Mouse (Mus musculus) brain, adult 10 weeks (tissue): ENCODE data around the gene B3galt6. TPM values are rescaled to one million over a fixed set of nuclear protein-coding genes. Genes with fewer than 3 reads are reported as not detected.

Source experiments
- polyA plus RNA-seq: library from polyadenylated mRNA; stranded (reverse); fragments of 350-450 nt; fragmentation: Illumina TruSeq; extraction: RNeasy Lipid Tissue Mini Kit (QIAGEN cat#74804); gene quantifications from one replicate; pipeline ENCODE4 v1.2.3, GENCODE M21; 2015; ENCODE audit warnings: low read depth, low replicate concordance

The B3galt6 gene
- 10.9 TPM for polyA plus RNA-seq

DNA sequence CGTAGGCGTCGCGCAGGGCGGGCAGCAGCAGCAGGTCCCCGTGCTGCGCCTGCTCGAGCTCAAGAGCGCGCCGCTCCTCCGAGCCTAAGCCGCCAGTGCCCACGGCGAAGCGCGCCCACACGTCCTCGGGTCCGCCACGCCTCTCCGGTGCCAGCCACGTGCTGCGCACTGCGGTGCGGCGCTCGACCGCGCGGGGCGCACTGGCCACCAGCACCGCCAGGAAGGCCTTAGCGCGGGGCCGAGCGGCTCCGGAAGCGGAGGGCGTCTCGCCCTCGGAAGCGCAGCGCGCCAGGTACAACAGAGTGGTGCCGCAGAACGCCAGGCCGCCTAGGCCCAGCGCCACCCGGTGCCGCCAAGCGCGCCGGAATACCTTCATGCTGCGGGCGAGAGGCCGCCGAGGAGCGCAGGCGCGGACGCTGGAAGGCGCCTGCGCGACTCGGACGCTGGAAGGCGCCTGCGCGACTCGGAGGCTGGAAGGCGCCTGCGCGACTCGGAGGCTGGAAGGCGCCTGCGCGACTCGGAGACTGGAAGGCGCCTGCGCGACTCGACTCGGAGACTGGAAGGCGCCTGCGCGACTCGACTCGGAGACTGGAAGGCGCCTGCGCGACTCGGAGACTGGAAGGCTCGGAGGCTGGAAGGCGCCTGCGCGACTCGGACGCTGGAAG lies at the start of gene B3galt6, which contains the start of gene Sdf4:
Gene B3galt6, minus strand, starts transcription at position 409 of the 665 bp plus-strand sequence.
Gene Sdf4, plus strand, starts transcription at position 632 of the 665 bp plus-strand sequence.

DNA sequence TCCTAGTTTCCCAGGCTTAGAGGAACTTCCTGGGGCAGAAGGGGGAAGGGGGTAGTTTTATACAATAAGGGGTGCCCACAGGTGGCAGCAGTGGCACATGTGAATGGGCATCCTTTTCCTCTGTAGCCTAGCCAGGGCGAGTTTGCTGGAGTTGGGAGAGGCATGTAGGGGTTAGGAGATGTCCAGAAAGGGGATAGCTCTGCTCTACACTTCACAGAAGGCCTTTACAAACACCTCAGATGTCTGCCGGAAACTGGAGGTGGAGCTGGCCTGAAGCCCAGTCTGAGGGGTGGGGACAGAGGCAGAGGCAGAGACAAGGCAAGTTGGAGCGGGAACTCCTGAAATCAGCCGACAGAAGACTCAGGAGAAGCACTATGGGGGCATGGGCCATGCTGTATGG lies 33.6 kb upstream of the B3galt6 start, which contains the start of gene Tnfrsf18:
Gene Tnfrsf18, plus strand, starts transcription at position 152 of the 400 bp plus-strand sequence.

DNA sequence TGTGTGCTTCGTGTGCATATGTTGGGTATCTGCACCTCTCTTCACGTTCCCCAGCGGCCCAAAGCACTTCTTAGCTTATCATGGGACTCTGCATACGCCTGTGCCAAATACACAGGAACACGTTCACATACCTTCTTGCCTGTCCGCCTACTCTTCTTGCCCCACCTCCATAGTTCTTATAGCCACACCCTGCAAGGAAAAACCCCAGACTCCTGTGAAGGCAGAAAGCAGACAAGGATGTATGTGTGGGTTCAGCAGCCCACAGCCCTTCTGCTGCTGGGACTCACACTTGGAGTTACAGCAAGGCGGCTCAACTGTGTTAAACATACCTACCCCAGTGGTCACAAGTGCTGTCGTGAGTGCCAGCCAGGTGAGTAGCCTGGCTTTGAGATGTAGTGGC lies 21.2 kb upstream of the B3galt6 start, which contains the start of gene Tnfrsf4:
Gene Tnfrsf4, plus strand, starts transcription at position 207 of the 400 bp plus-strand sequence.

DNA sequence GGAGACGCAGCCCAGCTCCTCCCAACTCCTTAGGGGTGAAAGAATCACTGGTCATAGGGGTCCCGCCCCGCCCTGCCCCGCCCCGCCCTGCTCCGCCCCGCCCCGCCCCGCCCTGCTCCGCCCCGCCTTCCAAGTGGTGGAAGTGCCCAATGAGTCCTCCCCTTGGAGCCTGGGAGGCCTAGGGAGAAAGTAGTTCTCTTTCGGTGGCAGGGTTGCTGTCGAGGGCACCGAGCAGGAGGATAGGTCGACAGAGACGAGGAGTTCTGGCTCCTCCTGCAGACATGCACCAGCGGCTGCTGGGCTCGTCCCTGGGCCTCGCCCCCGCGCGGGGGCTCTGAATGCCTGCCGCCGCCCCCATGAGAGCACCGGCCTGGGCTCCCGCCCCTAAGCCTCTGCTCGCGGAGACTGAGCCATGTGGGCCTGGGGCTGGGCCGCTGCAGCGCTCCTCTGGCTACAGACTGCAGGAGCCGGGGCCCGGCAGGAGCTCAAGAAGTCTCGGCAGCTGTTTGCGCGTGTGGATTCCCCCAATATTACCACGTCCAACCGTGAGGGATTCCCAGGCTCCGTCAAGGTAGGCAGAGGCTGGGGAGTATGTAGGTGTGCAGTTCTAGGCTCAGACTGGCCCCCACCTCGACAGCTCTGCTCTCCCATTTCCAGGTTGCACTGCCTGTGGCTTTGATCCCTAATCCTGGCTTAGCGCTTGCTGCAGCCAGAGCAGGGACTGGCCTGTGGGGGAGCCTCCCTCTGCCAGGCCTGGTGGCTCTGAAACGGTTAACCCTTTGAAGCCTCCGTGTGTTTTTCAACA lies 30.1 kb downstream of the B3galt6 start, which contains the start of gene C1qtnf12:
Gene C1qtnf12, plus strand, starts transcription at position 152 of the 805 bp plus-strand sequence.

DNA sequence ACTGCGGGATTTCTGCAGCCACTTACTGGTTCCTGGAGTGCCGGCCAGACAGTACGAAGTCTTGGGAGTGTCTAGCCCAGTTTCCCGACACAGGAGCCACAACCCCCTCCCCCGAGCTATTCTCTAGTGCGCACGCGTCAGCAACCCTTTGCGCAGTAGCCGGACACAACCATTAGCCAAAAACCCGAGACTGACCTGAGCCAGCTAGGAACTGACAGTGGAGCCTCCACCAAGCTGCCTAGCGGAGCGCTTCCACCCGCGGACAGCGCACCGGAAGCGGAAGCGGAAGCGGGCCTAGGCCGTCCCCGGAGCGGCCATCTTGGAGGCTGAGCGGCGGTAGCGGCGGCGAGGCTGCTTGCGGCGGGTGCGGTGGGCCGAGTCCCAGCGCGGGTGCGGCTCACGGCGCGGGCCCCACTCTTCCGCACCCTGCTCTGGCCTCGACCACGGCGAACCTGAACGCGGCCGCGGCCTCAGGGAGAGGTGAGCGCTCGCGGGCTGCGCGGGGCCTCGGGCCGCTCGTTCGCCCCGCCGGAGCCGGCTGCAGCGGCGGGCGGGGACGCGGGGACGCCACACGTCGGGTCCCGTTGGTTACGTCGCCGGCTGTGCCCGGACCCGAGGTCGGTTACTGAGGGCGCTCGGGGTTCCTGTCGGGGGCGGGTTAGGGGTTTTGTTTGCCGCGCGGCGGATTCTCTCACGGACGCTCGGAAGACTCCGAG lies 48.8 kb downstream of the B3galt6 start, which contains the start of gene Ube2j2:
Gene Ube2j2, plus strand, starts transcription at position 298 of the 716 bp plus-strand sequence.

Other genes starting within 250 kb of the B3galt6 start
- 50.0 TPM for gene Atad3a, start 231.6 kb downstream of the B3galt6 start, polyA plus RNA-seq
- 23.2 TPM for gene Vwa1, start 218.0 kb downstream of the B3galt6 start, polyA plus RNA-seq
- gene Tmem88b, start 206.8 kb downstream of the B3galt6 start, polyA plus RNA-seq, result 62.7 TPM
- not detected for gene Ankrd65, start 202.2 kb downstream of the B3galt6 start, polyA plus RNA-seq
- 214 TPM for gene Mrpl20, start 189.8 kb downstream of the B3galt6 start, polyA plus RNA-seq
- gene Ccnl2, start 180.2 kb downstream of the B3galt6 start, polyA plus RNA-seq, result 66.1 TPM
- gene Aurkaip1, start 161.4 kb downstream of the B3galt6 start, polyA plus RNA-seq, result 148 TPM
- 6.2 TPM for gene Mxra8, start 153.0 kb downstream of the B3galt6 start, polyA plus RNA-seq
- 77.2 TPM for gene Dvl1, start 145.2 kb downstream of the B3galt6 start, polyA plus RNA-seq
- 0.19 TPM for gene Tas1r3, start 129.3 kb downstream of the B3galt6 start, polyA plus RNA-seq
- 17.8 TPM for gene Cptp, start 123.2 kb downstream of the B3galt6 start, polyA plus RNA-seq
- gene Ints11, start 123.1 kb downstream of the B3galt6 start, polyA plus RNA-seq, result 36.3 TPM
- gene Pusl1, start 100.9 kb downstream of the B3galt6 start, polyA plus RNA-seq, result 37.8 TPM
- 74.8 TPM for gene Acap3, start 100.8 kb downstream of the B3galt6 start, polyA plus RNA-seq
- 56.7 TPM for gene Ube2j2, start 48.8 kb downstream of the B3galt6 start, polyA plus RNA-seq
- gene C1qtnf12, start 30.3 kb downstream of the B3galt6 start, polyA plus RNA-seq, result 21.7 TPM
- gene Sdf4, start 223 bp upstream of the B3galt6 start, polyA plus RNA-seq, result 237 TPM
- 2.8 TPM for gene Tnfrsf4, start 21.2 kb upstream of the B3galt6 start, polyA plus RNA-seq
- gene Tnfrsf18, start 33.5 kb upstream of the B3galt6 start, polyA plus RNA-seq, result not detected
- 0.48 TPM for gene Ttll10, start 66.8 kb upstream of the B3galt6 start, polyA plus RNA-seq
- gene 9430015G10Rik, start 117.3 kb upstream of the B3galt6 start, polyA plus RNA-seq, result 20.4 TPM
- 0.34 TPM for gene Rnf223, start 137.9 kb upstream of the B3galt6 start, polyA plus RNA-seq
- gene Agrn, start 204.8 kb upstream of the B3galt6 start, polyA plus RNA-seq, result 94.5 TPM
- 6.3 TPM for gene Isg15, start 208.2 kb upstream of the B3galt6 start, polyA plus RNA-seq
- gene AW011738, start 210.7 kb upstream of the B3galt6 start, polyA plus RNA-seq, result 3.0 TPM
- 0.46 TPM for gene Perm1, start 223.2 kb upstream of the B3galt6 start, polyA plus RNA-seq
- 33.9 TPM for gene Plekhn1, start 242.2 kb upstream of the B3galt6 start, polyA plus RNA-seq
- gene Noc2l, start 243.4 kb upstream of the B3galt6 start, polyA plus RNA-seq, result 65.3 TPM